Mouse (Mus musculus): ENCODE measurements around the gene Stx1a. TPM values are rescaled to one million over a fixed set of nuclear protein-coding genes. Genes with fewer than 3 reads are reported as not detected.

Gene Stx1a
- polyA plus RNA-seq (2017; shearing (Covaris generic)): 10 to 100 TPM; 15.4 to 27.0 TPM

GRCm38 (mm10) chr5:135023344-135024173 is at the start of gene Stx1a:
Gene Stx1a, plus strand, starts transcription at chr5:135023482.
- peak; percentile 52 for ATAC-seq

GRCm38 (mm10) chr5:134973526-134973925 is 49.8 kb upstream of the Stx1a start:
- no peak for ATAC-seq

GRCm38 (mm10) chr5:134974294-134974693 is 49.0 kb upstream of the Stx1a start:
- no peak for ATAC-seq

- no peak for ATAC-seq
These were observed 48.4 kb upstream of the Stx1a start for GRCm38 (mm10) chr5:134974921-134975320.

GRCm38 (mm10) chr5:134976164-134976563 is 47.1 kb upstream of the Stx1a start:
- no peak for ATAC-seq

- ATAC-seq: no peak
These were observed 46.6 kb upstream of the Stx1a start for GRCm38 (mm10) chr5:134976577-134977250.

GRCm38 (mm10) chr5:134977837-134978236 is 45.4 kb upstream of the Stx1a start:
- no peak for ATAC-seq

- ATAC-seq: no peak
These were observed 42.1 kb upstream of the Stx1a start for GRCm38 (mm10) chr5:134981149-134981548.

- no peak for ATAC-seq
These were observed 40.2 kb upstream of the Stx1a start for GRCm38 (mm10) chr5:134983111-134983510.

- no peak for ATAC-seq
These were observed 39.5 kb upstream of the Stx1a start for GRCm38 (mm10) chr5:134983771-134984170.

- no peak for ATAC-seq
These were observed 37.5 kb upstream of the Stx1a start, which contains the start of gene Cldn3 for GRCm38 (mm10) chr5:134985633-134986297. Gene Cldn3, plus strand, starts transcription at chr5:134986214.

- no peak for ATAC-seq
These were observed 36.7 kb upstream of the Stx1a start for GRCm38 (mm10) chr5:134986298-134987268.

GRCm38 (mm10) chr5:134989166-134989565 is 34.1 kb upstream of the Stx1a start:
- no peak for ATAC-seq

GRCm38 (mm10) chr5:134989741-134990140 is 33.5 kb upstream of the Stx1a start:
- no peak for ATAC-seq

GRCm38 (mm10) chr5:134992566-134992965 is 30.7 kb upstream of the Stx1a start:
- no peak for ATAC-seq

GRCm38 (mm10) chr5:134998359-134998758 is 24.9 kb upstream of the Stx1a start:
- no peak for ATAC-seq

- ATAC-seq: no peak
These were observed 23.5 kb upstream of the Stx1a start for GRCm38 (mm10) chr5:134999797-135000196.

GRCm38 (mm10) chr5:135000751-135001150 is 22.5 kb upstream of the Stx1a start:
- ATAC-seq: no peak

- ATAC-seq: no peak
These were observed 22.0 kb upstream of the Stx1a start for GRCm38 (mm10) chr5:135001309-135001708.

GRCm38 (mm10) chr5:135002151-135002550 is 21.1 kb upstream of the Stx1a start:
- no peak for ATAC-seq

- no peak for ATAC-seq
These were observed 15.3 kb upstream of the Stx1a start for GRCm38 (mm10) chr5:135007802-135008571.
